Mouse (Mus musculus) ES-Bruce4 (cell line): ENCODE results near the gene Tcta.

Experiments used
- CTCF ChIP-seq: IDR thresholded peaks from one replicate; pipeline ENCODE4 v1.8.1; 2011; ENCODE audit warnings: low read depth, low read length
- POLR2A ChIP-seq: IDR thresholded peaks from one replicate; pipeline ENCODE4 v1.8.1; 2011; ENCODE audit warnings: low read length; ENCODE audit not compliant: insufficient read depth

- TF ChIP-seq POLR2A (no peak), CTCF (no peak)
Measured at GRCm38 (mm10) chr9:108341801-108342200, 35.8 kb upstream of the Tcta start.
